Mouse (Mus musculus) mesoderm, embryonic 11.5 days (tissue): ENCODE results near the gene Dnajc28.
A peak's percentile ranks its signal among the peaks of the same experiment; 100 is the strongest.

ENCODE experiments used
- DNase-seq: peaks from one replicate; pipeline ENCODE4 v3.0.0-alpha.2; 2012; ENCODE audit warnings: low read depth, low spot score

The Dnajc28 gene

DNA sequence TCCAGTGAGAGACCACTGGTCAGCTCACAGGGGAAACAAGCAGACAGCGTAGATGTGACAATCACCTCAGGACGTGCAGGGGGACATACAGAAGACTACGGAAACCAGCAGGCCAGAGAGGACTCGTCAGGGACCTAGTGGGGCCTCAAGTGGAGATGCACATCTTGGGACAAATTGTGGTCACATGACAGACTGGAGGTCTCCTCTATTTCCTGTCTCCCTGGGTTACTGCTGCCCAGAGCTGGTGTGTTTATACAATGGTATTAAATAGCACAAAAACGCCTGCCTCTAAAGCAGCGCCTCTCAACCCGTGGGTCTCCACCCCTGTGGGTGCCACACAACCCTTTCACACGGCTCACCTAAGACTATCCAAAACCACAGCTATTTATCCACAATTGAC lies 26.7 kb downstream of the Dnajc28 start:
- DNase-seq: no peak

DNA sequence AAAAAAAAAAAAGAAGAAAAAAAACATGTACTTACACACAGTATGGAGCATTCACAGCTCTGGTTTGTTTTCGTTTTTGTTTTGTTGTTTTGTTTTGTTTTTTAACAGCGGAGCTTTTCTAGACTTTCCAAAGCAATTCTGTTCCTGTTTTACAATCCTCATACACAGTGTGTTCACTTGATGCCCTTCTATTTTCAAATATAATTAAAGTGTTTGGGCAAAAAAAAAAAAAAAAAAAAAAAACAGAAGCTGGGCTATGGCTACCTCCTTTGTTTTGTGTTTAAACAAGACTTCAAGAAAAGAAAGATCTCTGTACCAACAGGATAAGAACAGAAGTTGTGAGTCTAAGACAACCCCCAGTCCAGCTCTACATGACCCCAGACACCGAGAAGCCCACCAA lies 30.1 kb downstream of the Dnajc28 start:
- no peak for DNase-seq

DNA sequence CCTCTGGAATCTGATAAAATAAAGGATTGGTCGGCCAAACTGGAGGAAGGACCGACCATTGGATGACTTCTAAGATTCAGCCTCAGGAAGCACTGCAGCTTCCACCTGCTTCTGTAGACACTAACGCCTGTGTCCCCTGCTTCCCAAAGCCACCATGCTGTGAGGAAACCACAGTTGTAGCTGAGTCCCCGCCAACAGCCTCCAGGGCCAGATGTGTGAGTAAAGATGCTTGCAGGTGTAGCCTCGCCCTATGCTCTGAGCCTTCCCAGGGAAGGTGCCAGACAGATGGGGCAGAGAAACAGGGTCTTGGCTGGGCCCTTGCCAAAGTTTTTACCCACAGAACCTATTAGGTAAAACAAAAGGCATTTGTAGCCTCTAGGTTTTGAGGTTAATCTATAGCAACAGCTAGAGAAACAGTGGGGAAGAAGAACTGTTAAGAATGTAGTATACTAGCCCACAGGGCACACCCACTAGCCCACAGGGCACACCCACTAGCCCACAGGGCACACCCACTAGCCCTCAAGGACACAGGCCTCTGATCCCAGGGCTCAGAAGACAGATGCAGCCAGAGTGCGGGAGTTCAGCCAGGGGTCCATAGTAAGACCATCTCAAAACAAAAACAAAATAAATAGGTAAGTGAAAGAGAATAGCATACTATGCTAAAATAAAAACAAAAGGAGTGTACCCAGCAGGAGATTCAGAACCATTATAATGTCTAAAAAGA lies 30.9 kb downstream of the Dnajc28 start:
- no peak for DNase-seq

DNA sequence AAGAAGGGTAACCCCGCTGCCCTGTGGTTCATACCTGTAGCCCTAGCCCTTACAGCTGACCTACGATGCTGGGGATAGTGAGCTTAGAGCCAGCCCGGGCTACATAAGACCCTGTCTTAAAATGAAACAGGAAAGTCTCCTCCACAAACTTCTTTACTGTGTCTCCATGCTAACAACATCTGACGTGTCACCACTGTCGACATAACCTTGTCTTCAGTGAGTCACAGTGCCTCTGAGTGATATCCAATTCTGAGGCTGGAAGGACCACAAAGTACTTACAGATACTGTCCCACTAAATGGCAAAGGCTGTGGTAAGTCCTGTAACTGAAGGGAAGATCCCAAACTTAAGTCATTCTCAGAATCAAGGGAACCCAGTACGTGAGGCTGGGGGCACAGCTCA lies 32.6 kb downstream of the Dnajc28 start:
- no peak for DNase-seq

DNA sequence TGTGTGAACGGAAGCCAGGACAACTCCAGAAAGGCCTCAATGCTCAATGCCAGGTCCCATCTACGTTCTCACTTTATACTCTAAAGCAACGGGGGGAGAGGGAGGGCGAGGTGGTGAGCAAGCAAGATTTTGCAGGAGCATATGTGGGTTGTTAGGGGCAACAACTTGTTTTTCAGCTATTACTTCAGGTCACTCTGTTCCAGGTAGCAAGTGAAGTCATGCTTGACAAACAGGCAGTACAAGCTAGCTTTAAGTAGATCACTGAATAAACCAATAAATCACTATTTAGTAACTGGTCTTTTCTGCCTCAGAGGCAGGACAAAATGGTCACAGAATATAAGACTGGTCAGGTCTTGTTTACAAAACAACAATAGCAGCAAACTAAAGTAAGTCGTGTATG lies 33.2 kb downstream of the Dnajc28 start:
- no peak for DNase-seq

DNA sequence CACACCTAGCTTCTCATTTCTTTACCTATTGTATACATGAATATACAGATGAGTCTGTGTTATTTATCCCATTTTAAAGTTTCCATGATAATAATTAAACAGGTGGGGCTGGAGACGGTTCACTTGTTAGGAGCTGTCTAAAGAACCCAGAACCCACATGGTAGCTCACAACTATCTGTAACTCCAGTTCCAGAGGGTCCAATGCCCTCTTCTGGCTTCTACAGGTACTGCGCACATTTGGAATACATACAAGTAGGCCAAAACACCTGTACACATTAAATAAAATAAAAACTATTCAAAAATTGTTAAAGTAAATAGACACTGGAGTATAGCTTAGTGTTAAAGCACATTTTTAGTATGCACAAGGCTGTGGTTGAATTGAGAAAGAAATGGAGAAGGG lies 36.5 kb downstream of the Dnajc28 start:
- DNase-seq: peak; percentile 47

DNA sequence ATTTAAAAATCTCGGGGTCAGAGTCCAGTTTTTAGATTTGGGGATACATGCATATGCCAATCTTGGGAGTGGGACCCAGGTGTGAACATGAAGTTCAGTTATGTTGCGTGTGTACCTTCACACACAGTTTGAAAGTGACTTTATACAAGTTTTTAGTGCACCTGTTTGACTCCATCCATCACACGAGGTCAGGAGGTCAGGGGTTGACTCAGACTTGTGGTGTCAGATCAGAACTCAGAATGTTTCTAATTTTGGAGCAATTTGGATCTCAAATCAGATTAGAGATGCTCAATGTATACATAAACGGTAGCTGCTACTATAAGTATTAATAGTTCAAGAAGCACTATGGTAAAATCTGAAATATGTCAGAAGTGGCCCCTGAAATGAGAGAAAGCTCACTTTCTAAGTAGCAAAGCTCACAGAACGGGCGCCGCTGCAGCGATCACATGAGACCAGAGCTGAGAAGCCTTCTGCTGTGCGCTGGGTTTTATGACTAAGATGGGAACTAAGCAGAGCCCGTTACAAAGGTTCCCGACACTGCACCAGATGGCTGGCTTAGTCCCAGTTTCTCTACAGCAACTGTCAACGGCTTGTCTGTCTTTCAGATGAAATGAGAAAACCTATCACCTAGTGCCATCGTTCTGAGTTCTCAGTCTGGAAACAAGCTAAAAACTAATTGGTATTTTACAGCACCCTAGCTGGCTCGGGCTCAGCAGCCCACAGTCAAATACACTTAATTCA lies 39.7 kb downstream of the Dnajc28 start:
- DNase-seq: no peak

DNA sequence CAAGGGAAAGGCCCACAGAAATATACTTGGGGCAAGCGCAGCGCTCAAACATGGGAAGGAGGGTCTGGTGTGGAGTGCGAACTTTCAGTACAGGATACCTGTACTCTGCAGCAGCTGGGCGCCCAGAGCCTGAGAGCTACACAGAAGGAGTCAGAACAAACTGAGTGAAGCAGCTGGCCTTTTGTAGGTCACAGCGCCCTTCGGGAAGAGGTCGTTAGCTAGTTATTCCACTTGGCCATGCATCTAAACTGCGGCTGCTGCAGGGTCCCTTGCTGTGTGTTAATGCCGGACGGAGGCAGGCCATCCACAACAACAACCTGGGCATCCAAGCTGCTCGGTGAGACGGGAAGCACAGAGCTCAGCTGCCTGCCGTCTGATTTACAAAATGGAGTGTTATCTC lies 43.7 kb downstream of the Dnajc28 start:
- DNase-seq: no peak

DNA sequence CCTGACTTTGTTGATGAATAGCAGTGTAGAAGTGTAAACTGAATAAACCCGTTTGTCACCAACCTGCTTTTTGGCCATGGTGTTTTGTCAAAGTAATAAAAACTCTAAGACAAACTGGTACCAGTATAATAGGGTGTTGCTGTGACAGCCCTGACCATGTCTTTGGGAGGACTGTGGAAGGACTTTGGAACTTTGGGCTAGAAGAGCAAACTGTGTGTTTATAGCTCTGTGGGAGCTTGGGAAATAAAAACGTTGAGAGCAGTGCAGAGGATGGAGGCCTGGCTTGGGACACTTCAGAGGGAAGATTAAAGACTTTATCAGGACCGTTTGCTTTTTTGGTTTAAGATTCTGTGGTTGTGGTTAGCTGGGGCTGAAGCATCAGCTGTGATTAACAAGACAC lies 47.7 kb downstream of the Dnajc28 start:
- no peak for DNase-seq

DNA sequence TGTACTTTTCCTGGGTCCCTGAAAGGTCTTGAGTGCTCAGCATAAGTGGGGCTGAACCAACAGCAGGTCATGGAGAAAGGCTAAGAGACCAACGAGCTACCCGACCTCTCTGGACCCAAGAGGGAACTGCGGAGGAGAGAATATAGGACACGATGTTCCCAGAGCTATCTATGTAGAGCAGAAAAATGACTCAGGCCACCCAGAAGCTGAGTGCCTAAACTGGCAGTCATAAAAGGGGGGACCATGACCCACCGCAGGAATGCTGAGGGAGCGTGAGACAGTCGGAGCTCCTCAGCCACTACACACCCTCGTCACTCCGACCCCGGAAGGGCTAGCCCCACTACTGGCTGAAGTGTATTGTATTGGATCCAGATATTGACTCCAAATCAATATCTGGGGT lies 49.9 kb downstream of the Dnajc28 start:
- DNase-seq: no peak

DNA sequence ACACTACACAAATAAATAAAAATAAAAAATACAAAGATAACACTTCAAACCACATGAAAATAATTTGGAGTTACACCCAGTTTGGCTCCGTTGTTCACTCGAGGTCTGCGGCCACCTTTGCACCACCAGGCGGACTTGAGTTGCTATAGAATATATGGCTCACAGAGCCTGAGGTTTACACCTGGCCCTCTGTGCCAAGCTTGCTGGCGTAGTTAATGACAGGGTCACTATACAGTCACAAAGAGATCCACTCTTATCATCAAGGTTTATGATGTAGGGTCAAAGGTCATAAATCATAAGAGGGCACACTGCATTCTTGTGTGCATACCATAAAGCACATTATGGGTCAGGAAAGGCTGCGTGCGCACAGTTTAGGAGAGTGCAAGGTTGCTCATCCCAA lies 52.8 kb downstream of the Dnajc28 start:
- no peak for DNase-seq

DNA sequence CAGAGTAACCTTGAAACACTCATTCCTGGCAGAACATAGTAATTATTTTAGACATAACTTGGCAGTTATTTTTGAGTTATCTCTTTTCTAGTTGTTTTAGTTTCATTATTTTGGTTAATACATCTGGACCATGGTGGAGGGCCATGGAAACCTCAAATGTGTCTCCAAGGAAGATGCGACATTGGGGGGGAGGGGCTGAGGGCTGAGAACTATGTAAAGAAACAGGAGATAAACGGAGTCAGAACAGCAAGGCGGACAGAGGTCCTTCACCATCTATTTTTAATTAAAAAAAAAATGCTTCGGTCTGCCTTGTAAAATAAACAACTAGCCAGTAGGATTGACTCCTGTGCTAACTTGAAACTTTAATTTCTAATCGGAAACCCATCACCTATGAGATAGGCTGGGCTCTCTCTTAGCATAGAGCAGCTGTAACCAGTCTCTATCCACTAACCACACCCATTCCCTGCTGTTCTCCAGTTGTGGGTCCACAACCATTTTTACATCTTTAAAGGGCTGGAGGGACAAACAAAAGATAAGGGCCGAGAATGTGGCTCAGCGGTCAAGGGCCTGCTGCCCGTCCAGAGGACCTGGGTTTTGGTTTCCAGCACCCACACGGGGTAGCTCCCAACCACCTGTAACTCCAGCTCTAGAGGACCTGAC lies 53.4 kb downstream of the Dnajc28 start:
- DNase-seq: no peak

DNA sequence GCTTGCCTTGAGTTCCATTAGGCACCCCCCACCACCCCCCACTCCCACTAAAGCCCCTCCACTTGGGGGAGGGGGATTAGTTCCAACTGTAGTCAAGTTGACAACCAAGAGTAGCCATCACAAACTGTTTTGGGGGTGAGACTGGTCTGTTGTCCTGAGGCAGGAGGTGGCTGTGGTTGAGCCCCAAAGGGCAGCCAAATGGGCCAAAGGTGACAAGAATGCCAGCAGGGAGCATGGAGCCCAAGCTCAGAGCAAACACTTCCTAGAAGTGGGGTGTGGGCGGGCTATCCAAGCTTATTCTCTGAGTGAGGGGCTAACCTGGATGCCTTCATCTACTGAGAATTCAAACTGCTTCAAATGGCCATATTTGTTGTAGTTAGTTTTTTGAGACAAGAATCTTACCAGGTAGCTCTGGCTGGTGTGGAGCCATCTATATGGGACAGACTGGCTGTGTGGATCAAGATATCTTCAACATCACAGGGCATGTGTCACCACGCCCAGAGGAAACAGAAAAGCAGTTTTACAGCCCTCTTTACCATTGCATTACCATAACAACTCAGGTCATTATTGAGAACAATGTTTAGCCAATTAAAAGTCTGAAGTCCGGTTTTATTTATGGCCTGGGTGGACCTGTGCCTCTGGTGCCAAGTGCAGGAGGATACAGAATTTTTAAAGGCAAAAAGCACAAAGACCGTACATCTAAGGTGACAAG lies 54.1 kb downstream of the Dnajc28 start:
- no peak for DNase-seq
